8 mouse cellular contexts compared by ENCODE assay signal in the genomic region with DNA sequence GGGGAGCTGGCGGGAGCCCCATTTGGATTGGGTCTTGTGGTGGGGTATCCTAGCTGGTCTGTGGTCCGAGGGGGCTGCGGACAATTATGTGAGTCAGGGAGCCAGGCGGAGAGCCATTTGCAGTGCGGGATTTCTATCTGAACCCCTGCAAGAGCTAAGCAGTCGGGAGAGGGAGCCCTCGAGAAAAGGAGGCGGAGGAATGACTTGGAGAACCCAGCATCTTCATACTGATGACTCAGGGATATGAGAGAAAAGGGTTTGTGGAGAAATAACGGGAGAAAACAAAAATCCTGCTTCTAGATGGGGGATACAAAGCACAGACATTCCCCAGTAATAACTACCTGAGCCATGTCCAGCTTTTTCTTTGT. TPM values are rescaled to one million over a fixed set of nuclear protein-coding genes. Genes with fewer than 3 reads are reported as not detected.
A peak's percentile ranks its signal among the peaks of the same experiment; 100 is the strongest.
DNase-seq lines count a peak whose midpoint lies in the region; ATAC-seq and TF ChIP-seq lines count a peak whose summit lies in the region.

No protein-coding gene starts in this region.

- H3K27me3 ChIP-seq in heart, embryonic 13.5 days (replicated peaks) = peaks cover 45% of the 10 kb centered on the region
- peaks cover 34% of the 10 kb centered on the region for H3K27me3 ChIP-seq in limb, embryonic 14.5 days (ENCODE audit: control insufficient read depth, insufficient read depth, low read length)
- H3K27me3 ChIP-seq in neural tube, embryonic 14.5 days (ENCODE audit: control insufficient read depth, insufficient read depth, low read length) = no peaks in the 10 kb centered on the region; the same call in 1 of the 2 replicates

- H3K27ac ChIP-seq in heart, embryonic 13.5 days (replicated peaks) = no peak overlapping the region
- H3K27ac ChIP-seq in limb, embryonic 14.5 days (replicated peaks; ENCODE audit: low read depth, low read length) = no peak overlapping the region
- peak overlapping the region; percentile 97 for H3K27ac ChIP-seq in neural tube, embryonic 14.5 days (ENCODE audit: low read depth, low read length)

- TF ChIP-seq POLR2A in limb, embryonic 14.5 days (IDR thresholded peaks at IDR 0.05; ENCODE audit: borderline replicate concordance, extremely low read depth, insufficient read depth, insufficient read length) = no peak

- peak; percentile 6 for DNase-seq in gastrocnemius, adult 18-20 months (ENCODE audit: low spot score)
- DNase-seq in gastrocnemius, adult 8-10 months (ENCODE audit: low spot score in 2 of 2) = no peak
- DNase-seq in c-Kit-positive CD71-positive TER-119-positive erythroid progenitor cells, embryonic 14.5 days (ENCODE audit: low spot score) = peak; percentile 24
- peak; percentile 64 for DNase-seq in limb, embryonic 14.5 days (ENCODE audit: low spot score)
- no peak for DNase-seq in ovary, postnatal 36 days (ENCODE audit: low spot score)

- peaks cover 15% of the 10 kb centered on the region for H3K4me1 ChIP-seq in heart, embryonic 13.5 days
- peaks cover 11% of the 10 kb centered on the region; the same call in 1 of the 2 replicates for H3K4me1 ChIP-seq in limb, embryonic 14.5 days (ENCODE audit: control insufficient read depth, insufficient read depth, low read length)
- peaks cover 13% of the 10 kb centered on the region for H3K4me1 ChIP-seq in neural tube, embryonic 14.5 days (ENCODE audit: control insufficient read depth, insufficient read depth, low read length)

- peaks cover under 1% of the 10 kb centered on the region; the same call in 1 of the 2 replicates for H3K9me3 ChIP-seq in heart, embryonic 13.5 days
- H3K9me3 ChIP-seq in limb, embryonic 14.5 days (ENCODE audit: control insufficient read depth, low read length) = no peaks in the 10 kb centered on the region
- no peaks in the 10 kb centered on the region for H3K9me3 ChIP-seq in neural tube, embryonic 14.5 days (ENCODE audit: control insufficient read depth, low read length)

- H3K4me3 ChIP-seq in heart, embryonic 13.5 days = peak overlapping the region; percentile 69
- peak overlapping the region; percentile 58 for H3K4me3 ChIP-seq in limb, embryonic 14.5 days (replicated peaks; ENCODE audit: low read length)
- peak overlapping the region; percentile 74 for H3K4me3 ChIP-seq in neural tube, embryonic 14.5 days (ENCODE audit: low read depth, low read length)

- peak overlapping the region; percentile 48; the same call in 1 of the 2 replicates for H3K9ac ChIP-seq in heart, embryonic 13.5 days
- no peak overlapping the region for H3K9ac ChIP-seq in limb, embryonic 14.5 days (ENCODE audit: low read depth, low read length, severe bottlenecking)
- peak overlapping the region; percentile 84 for H3K9ac ChIP-seq in neural tube, embryonic 14.5 days (replicated peaks; ENCODE audit: low read depth, low read length)

- peak overlapping the region; percentile 99 for H3K4me2 ChIP-seq in heart, embryonic 13.5 days
- H3K4me2 ChIP-seq in limb, embryonic 14.5 days (replicated peaks; ENCODE audit: low read depth, low read length, severe bottlenecking) = peak overlapping the region; percentile 97
- H3K4me2 ChIP-seq in neural tube, embryonic 14.5 days (ENCODE audit: low read depth, low read length) = peak overlapping the region; percentile 73

- peak; percentile 46 for ATAC-seq in CD4-positive, CD25-positive, alpha-beta regulatory T cell, adult 4 months
- no peak for ATAC-seq in heart, embryonic 13.5 days (ENCODE audit: extremely low read depth, insufficient number of reproducible peaks, low FRiP score, low TSS enrichment)
- ATAC-seq in limb, embryonic 14.5 days (ENCODE audit: low FRiP score, low read depth) = peak; percentile 66
- peak; percentile 83 for ATAC-seq in neural tube, embryonic 14.5 days (ENCODE audit: low read depth)

- under 1% methylated on average over 9 of the region's 9 CpGs for WGBS in heart, embryonic 13.5 days
- under 1% methylated on average over 9 of the region's 9 CpGs for WGBS in limb, embryonic 14.5 days
- under 1% methylated on average over 9 of the region's 9 CpGs for WGBS in neural tube, embryonic 14.5 days

- H3K36me3 ChIP-seq in heart, embryonic 13.5 days = no peaks in the 10 kb centered on the region
- no peaks in the 10 kb centered on the region for H3K36me3 ChIP-seq in limb, embryonic 14.5 days (ENCODE audit: control insufficient read depth, insufficient read depth, low read length)
- H3K36me3 ChIP-seq in neural tube, embryonic 14.5 days (ENCODE audit: control insufficient read depth, insufficient read depth, low read length) = no peaks in the 10 kb centered on the region

RNA-seq across cellular contexts. Expression of a gene that starts 1.4 kb away (rescaled TPM):
- total RNA-seq in gastrocnemius, adult 18-20 months (2021) = 1 to 10 TPM; 2.8 to 3.3 TPM
- total RNA-seq in gastrocnemius, adult 8-10 months (2022) = 1 to 10 TPM; 1.7 to 3.6 (median 2.4) TPM
- 10 to 100 TPM; 15.7 to 17.7 TPM for polyA plus RNA-seq in CD4-positive, CD25-positive, alpha-beta regulatory T cell, adult 4 months (2017; shearing (Covaris generic))
- polyA plus RNA-seq in heart, embryonic 13.5 days (2015; fragmentation: Nextera tagmentation; extraction: Ambion mirVana) = 7.7 and 7.8 TPM in 2 replicates
- 16.3 and 19.6 TPM in 2 replicates for polyA plus RNA-seq in limb, embryonic 14.5 days (2012; rRNA removed)
- polyA plus RNA-seq in limb, embryonic 14.5 days (2014; fragmentation: Nextera tagmentation; extraction: Ambion mirVana) = 10.2 and 11.7 TPM in 2 replicates
- 34.7 and 42.5 TPM in 2 replicates for polyA plus RNA-seq in neural tube, embryonic 14.5 days (2014; fragmentation: Nextera tagmentation; extraction: Ambion mirVana)

Comparison
In these comparisons a context has a peak if more than half of its experiments do, and no peak if none do; other contexts are left out.
1. DNase-seq: peak in gastrocnemius, adult 18-20 months (single experiment), c-Kit-positive CD71-positive TER-119-positive erythroid progenitor cells, embryonic 14.5 days (single experiment) and limb, embryonic 14.5 days (single experiment); none in gastrocnemius, adult 8-10 months (0 of 2) and ovary, postnatal 36 days (single experiment).
2. Peak in every context shown above with its lines, with median percentiles within 50 percentile points of each other: H3K4me2 ChIP-seq and H3K4me3 ChIP-seq.